In genomic region chr19:32620859-32621445, GRCm38 (mm10) we compare ENCODE assay signal across 22 mouse cellular contexts. TPM values are rescaled to one million over a fixed set of nuclear protein-coding genes. Genes with fewer than 3 reads are reported as not detected.
DNase-seq lines count a peak whose midpoint lies in the region; ATAC-seq and TF ChIP-seq lines count a peak whose summit lies in the region.
"Had no signal": no experiment of that assay in that cellular context is flagged by ENCODE, and none has a peak within 500 bp of the region (broad histone marks: within the 10 kb centered on the region; RNA-seq: fewer than 3 reads in every experiment).

No protein-coding gene starts in this region.

- H3K36me3 ChIP-seq in kidney, embryonic 14.5 days (ENCODE audit: control insufficient read depth, insufficient read depth, low read length), result no peaks in the 10 kb centered on the region
- H3K36me3 ChIP-seq in forebrain, postnatal 0 days (ENCODE audit: insufficient read depth), result no peaks in the 10 kb centered on the region
- no peaks in the 10 kb centered on the region for H3K36me3 ChIP-seq in hindbrain, embryonic 11.5 days (ENCODE audit: control insufficient read depth, insufficient read depth, low read length)
- H3K36me3 ChIP-seq: embryonic facial prominence, embryonic 13.5 days; midbrain, embryonic 15.5 days; neural tube, embryonic 15.5 days had no signal

- no peaks in the 10 kb centered on the region for H3K27me3 ChIP-seq in kidney, embryonic 14.5 days (ENCODE audit: control insufficient read depth, insufficient read depth, low read length)
- H3K27me3 ChIP-seq in forebrain, postnatal 0 days (ENCODE audit: insufficient read depth, low read length), result no peaks in the 10 kb centered on the region
- no peaks in the 10 kb centered on the region for H3K27me3 ChIP-seq in hindbrain, embryonic 11.5 days (ENCODE audit: control insufficient read depth, insufficient read depth, low read length)
- H3K27me3 ChIP-seq: embryonic facial prominence, embryonic 13.5 days; midbrain, embryonic 15.5 days; neural tube, embryonic 15.5 days; Patski had no signal

- DNase-seq in kidney, adult 18-20 months, result peak; percentile 23
- peak; percentile 2 to 46 for DNase-seq in CD8-positive naive resting alpha-beta T cell, adult 2 months (ENCODE audit: low read depth in 2 of 2, low spot score in 2 of 2)
- peak; percentile 51 for DNase-seq in naive thymus-derived CD4-positive, alpha-beta T cell, adult 2 months (ENCODE audit: low read depth)
- DNase-seq in thymus, postnatal 36 days, result peak; percentile 46 to 55
- no peak for DNase-seq in forebrain, postnatal 0 days
- no peak for DNase-seq in left cerebral cortex, postnatal 10 days (ENCODE audit: extremely low spot score in 1 of 2, low spot score in 2 of 2)
- DNase-seq in hindbrain, embryonic 11.5 days (ENCODE audit: low spot score), result no peak
- DNase-seq: adrenal gland, postnatal 25 days; cerebellum, adult 11-12 months; cerebellum, postnatal 14 days; kidney, postnatal 4 days; lung, adult 18-20 months; right cerebral cortex, postnatal 4 days had no signal

- no peak for TF ChIP-seq CTCF in forebrain, postnatal 0 days (IDR thresholded peaks at IDR 0.05; ENCODE audit: low read depth)

- no peak overlapping the region for H3K4me2 ChIP-seq in kidney, embryonic 14.5 days (replicated peaks; ENCODE audit: low read depth, low read length)
- no peak overlapping the region for H3K4me2 ChIP-seq in forebrain, postnatal 0 days (ENCODE audit: low read depth)
- no peak overlapping the region for H3K4me2 ChIP-seq in hindbrain, embryonic 11.5 days (replicated peaks; ENCODE audit: low read depth, low read length)
- H3K4me2 ChIP-seq: embryonic facial prominence, embryonic 13.5 days; midbrain, embryonic 15.5 days; neural tube, embryonic 15.5 days had no signal

- intact Hi-C loops in left cerebral cortex, postnatal 10 days (cut with DNase I), result no loop called here

- WGBS in kidney, embryonic 14.5 days, result 81% methylated on average over 15 of the region's 15 CpGs
- 87% methylated on average over 15 of the region's 15 CpGs for WGBS in forebrain, postnatal 0 days
- 87% methylated on average over 15 of the region's 15 CpGs for WGBS in hindbrain, embryonic 11.5 days

- H3K27ac ChIP-seq in kidney, embryonic 14.5 days (ENCODE audit: low read depth, low read length), result no peak overlapping the region
- no peak overlapping the region for H3K27ac ChIP-seq in forebrain, postnatal 0 days (ENCODE audit: low read depth, low read length)
- H3K27ac ChIP-seq in hindbrain, embryonic 11.5 days (ENCODE audit: low read depth, low read length), result no peak overlapping the region
- H3K27ac ChIP-seq: embryonic facial prominence, embryonic 13.5 days; midbrain, embryonic 15.5 days; neural tube, embryonic 15.5 days had no signal

- H3K9me3 ChIP-seq in kidney, embryonic 14.5 days (ENCODE audit: control insufficient read depth, low read length), result no peaks in the 10 kb centered on the region
- H3K9me3 ChIP-seq in forebrain, postnatal 0 days (ENCODE audit: low read length), result no peaks in the 10 kb centered on the region
- no peaks in the 10 kb centered on the region for H3K9me3 ChIP-seq in hindbrain, embryonic 11.5 days (ENCODE audit: control insufficient read depth, low read length)
- H3K9me3 ChIP-seq: embryonic facial prominence, embryonic 13.5 days; megakaryocyte, embryonic 14.5 days; midbrain, embryonic 15.5 days; neural tube, embryonic 15.5 days had no signal

- no peak overlapping the region for H3K4me3 ChIP-seq in kidney, embryonic 14.5 days (ENCODE audit: low read length)
- H3K4me3 ChIP-seq in forebrain, postnatal 0 days (ENCODE audit: low read depth, low read length), result no peak overlapping the region
- H3K4me3 ChIP-seq in hindbrain, embryonic 11.5 days (ENCODE audit: low read depth, low read length), result no peak overlapping the region
- H3K4me3 ChIP-seq: embryonic facial prominence, embryonic 13.5 days; megakaryocyte, embryonic 14.5 days; midbrain, embryonic 15.5 days; myocyte; neural tube, embryonic 15.5 days had no signal

- no peaks in the 10 kb centered on the region for H3K4me1 ChIP-seq in kidney, embryonic 14.5 days (ENCODE audit: control insufficient read depth, insufficient read depth, low read length)
- no peaks in the 10 kb centered on the region for H3K4me1 ChIP-seq in forebrain, postnatal 0 days (ENCODE audit: insufficient read depth)
- H3K4me1 ChIP-seq in hindbrain, embryonic 11.5 days (replicated peaks; ENCODE audit: control insufficient read depth, insufficient read depth, low read length), result no peaks in the 10 kb centered on the region
- H3K4me1 ChIP-seq: embryonic facial prominence, embryonic 13.5 days; megakaryocyte, embryonic 14.5 days; midbrain, embryonic 15.5 days; neural tube, embryonic 15.5 days had no signal

- H3K9ac ChIP-seq in kidney, embryonic 14.5 days (ENCODE audit: low read depth, low read length), result no peak overlapping the region
- H3K9ac ChIP-seq in forebrain, postnatal 0 days, result no peak overlapping the region
- no peak overlapping the region for H3K9ac ChIP-seq in hindbrain, embryonic 11.5 days (ENCODE audit: low read depth, low read length)
- H3K9ac ChIP-seq: embryonic facial prominence, embryonic 13.5 days; midbrain, embryonic 15.5 days; neural tube, embryonic 15.5 days had no signal

- no peak for ATAC-seq in kidney, embryonic 14.5 days (ENCODE audit: low FRiP score, low TSS enrichment)
- no peak for ATAC-seq in forebrain, postnatal 0 days
- no peak for ATAC-seq in hindbrain, embryonic 11.5 days (ENCODE audit: low FRiP score)
- ATAC-seq: forebrain, embryonic 14.5 days; inflammation-experienced regulatory T-cells, adult 6 months; midbrain, embryonic 15.5 days; Patski had no signal

RNA-seq across cellular contexts. Expression of gene Papss2, which starts 25.4 kb away (rescaled TPM):
- 10.9 and 19.1 TPM in 2 replicates for polyA plus RNA-seq in kidney, embryonic 14.5 days (2014; fragmentation: Nextera tagmentation; extraction: Ambion mirVana)
- total RNA-seq in forebrain, postnatal 0 days (2014; rRNA removed), result 3.3 and 3.8 TPM in 2 replicates
- 0.86 and 1.2 TPM in 2 replicates for polyA plus RNA-seq in forebrain, postnatal 0 days (2015; fragmentation: Nextera tagmentation; extraction: Ambion mirVana)
- total RNA-seq in left cerebral cortex, postnatal 10 days (2021), result 1 to 10 TPM; 4.5 to 4.9 TPM
- polyA plus RNA-seq in hindbrain, embryonic 11.5 days (2014; fragmentation: Nextera tagmentation; extraction: Ambion mirVana), result 3.4 and 5.8 TPM in 2 replicates

Comparison
In these comparisons a context has a peak if more than half of its experiments do, and no peak if none do; other contexts are left out.
1. DNase-seq: peak in kidney, adult 18-20 months (single experiment), CD8-positive naive resting alpha-beta T cell, adult 2 months (2 of 2), naive thymus-derived CD4-positive, alpha-beta T cell, adult 2 months (single experiment) and thymus, postnatal 36 days (2 of 2); none in forebrain, postnatal 0 days (single experiment), left cerebral cortex, postnatal 10 days (0 of 2) and hindbrain, embryonic 11.5 days (single experiment).